Mouse (Mus musculus) cortical plate, adult 2 months (tissue): ENCODE data around the gene Sfrp5. TPM values are rescaled to one million over a fixed set of nuclear protein-coding genes. Genes with fewer than 3 reads are reported as not detected.

ENCODE experiments used
- H3K27ac ChIP-seq: fragments of 200-500 bp; 2 replicates; pipeline ENCODE4 v1.5.1; 2012; ENCODE audit warnings: low read length, control low read depth, inconsistent platforms; ENCODE audit not compliant: insufficient read depth
- H3K4me1 ChIP-seq: fragments of 200-500 bp; 2 replicates; pipeline ENCODE4 v1.6.1; 2011; ENCODE audit warnings: low read length; ENCODE audit not compliant: control insufficient read depth, insufficient read depth
- H3K4me3 ChIP-seq: fragments of 200-500 bp; 2 replicates; pipeline ENCODE4 v1.5.1; 2011; ENCODE audit warnings: mild to moderate bottlenecking, low read length, control low read depth; ENCODE audit not compliant: insufficient read depth
- CTCF ChIP-seq: fragments of 200-500 bp; IDR thresholded peaks from 2 replicates; pipeline ENCODE4 v1.5.1; 2011; ENCODE audit warnings: mild to moderate bottlenecking, control low read depth, low read length; ENCODE audit not compliant: insufficient read depth; ENCODE audit errors: extremely low read depth
- POLR2A ChIP-seq: fragments of 200-500 bp; IDR thresholded peaks from 2 replicates; pipeline ENCODE4 v1.6.1; 2011; ENCODE audit warnings: mild to moderate bottlenecking, low read length, control low read depth; ENCODE audit not compliant: insufficient read depth; ENCODE audit errors: extremely low read depth
- polyA plus RNA-seq: library from polyadenylated mRNA; depleted of rRNA; stranded (reverse); fragments of >200 nt; gene quantifications from 2 replicates; pipeline ENCODE4 v1.2.3, GENCODE M21; 2012

Sfrp5 gene
- polyA plus RNA-seq, 1 experiment = 1.9 TPM

DNA sequence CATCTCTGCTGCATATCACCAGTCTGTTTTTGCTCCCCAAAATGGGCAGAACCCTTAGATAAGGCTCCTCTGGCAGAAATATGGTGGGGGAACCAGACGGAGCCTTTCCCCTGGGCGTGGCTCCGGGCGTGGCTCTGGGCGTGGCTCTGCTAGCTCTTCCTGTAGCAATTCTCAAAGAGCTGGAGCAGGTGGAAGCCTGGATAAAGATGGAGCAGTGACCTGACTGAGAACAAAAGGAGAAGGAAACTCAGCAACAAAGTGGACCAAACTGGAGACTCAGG is 28.2 kb upstream of the Sfrp5 start:
- Histone ChIP-seq H3K4me1 (no peaks in the 10 kb centered on the region; the same call in 1 of the 2 replicates), H3K4me3 (no peak overlapping the region), H3K27ac (no peak overlapping the region)
- TF ChIP-seq POLR2A = no peak
- no peak for TF ChIP-seq CTCF

DNA sequence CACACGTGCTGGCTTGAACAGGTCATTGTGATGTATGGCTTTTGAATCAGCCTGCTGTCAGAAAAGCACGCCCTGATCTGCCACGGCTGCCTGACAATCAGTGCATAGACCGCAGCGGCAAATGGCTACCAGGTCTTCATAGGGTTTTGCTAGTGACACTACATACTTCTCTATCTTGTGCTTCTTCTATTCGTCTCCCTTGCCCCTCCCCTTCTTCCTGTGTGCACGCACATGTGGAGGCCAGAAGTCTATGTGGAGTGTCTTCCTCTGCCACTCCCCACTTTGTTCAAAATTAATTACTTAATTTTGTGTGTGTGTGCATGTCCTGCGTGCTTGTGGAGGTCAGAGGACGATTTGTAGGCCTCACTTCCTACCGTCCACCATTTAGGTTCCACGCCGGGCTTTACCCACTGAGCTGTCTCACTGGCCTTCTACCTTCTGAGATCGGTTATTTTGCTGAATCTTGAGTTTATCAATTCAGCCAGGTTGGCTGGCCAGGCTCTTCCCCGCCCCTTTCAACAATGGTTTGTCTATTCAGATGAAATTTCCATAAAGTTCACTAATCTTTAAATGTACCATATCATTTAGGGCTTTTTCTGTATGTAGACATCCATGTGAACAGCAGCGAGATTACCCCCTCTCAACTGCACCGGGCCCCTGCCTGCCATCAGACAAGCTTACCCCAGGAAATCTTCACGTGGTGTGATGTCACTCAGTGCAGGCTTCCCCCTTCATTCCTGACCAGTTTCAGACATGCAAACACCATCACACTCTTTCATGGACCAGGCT is 27.6 kb upstream of the Sfrp5 start:
- TF ChIP-seq POLR2A = no peak
- no peak for TF ChIP-seq CTCF
- no peaks in the 10 kb centered on the region; the same call in 1 of the 2 replicates for H3K4me1 ChIP-seq
- H3K4me3 ChIP-seq = no peak overlapping the region
- no peak overlapping the region for H3K27ac ChIP-seq

DNA sequence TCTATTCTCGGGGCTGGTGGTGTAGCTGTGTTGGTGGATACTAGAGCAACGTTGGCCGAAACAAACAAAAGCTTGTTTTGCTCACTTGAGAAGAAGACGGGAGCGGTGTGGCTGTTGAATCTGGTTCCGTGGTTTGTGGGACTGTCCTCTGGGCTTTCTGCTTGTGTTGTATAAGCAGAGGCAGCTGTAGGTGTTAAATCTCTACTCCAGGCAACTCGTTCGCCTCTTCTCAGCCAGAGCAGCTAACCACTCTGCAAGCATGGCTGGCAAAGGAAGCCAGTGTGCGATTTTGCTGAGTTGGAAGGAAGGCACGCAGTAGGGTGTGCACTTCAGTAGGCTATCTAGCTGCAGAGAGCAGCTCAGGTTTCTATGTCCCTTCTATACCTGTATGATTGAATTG is 24.4 kb upstream of the Sfrp5 start:
- no peaks in the 10 kb centered on the region for H3K4me1 ChIP-seq
- no peak for TF ChIP-seq CTCF
- TF ChIP-seq POLR2A = no peak
- no peak overlapping the region for H3K27ac ChIP-seq
- H3K4me3 ChIP-seq = no peak overlapping the region

DNA sequence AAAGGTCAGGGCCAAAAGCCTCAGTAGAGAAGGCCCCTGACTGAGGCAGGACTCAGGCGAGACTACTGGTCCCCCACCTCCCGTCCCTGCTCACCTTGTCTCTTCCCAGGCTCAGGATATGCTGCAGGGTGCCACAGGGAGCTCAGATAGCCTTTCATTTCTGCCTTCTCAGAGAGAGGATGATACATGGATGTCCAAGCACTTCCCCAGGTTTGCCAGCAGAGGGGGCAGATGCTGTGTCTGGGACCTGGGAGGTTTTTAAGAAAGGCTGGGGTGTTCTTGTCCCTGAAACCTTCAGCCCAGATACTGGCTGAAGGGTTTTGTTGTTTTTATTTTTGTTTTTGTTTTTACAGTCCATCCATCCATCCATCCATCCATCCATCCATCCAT is 15.3 kb upstream of the Sfrp5 start:
- H3K4me1 ChIP-seq = no peaks in the 10 kb centered on the region
- no peak overlapping the region for H3K27ac ChIP-seq
- H3K4me3 ChIP-seq = no peak overlapping the region
- TF ChIP-seq POLR2A = no peak
- peak; percentile 81 for TF ChIP-seq CTCF

DNA sequence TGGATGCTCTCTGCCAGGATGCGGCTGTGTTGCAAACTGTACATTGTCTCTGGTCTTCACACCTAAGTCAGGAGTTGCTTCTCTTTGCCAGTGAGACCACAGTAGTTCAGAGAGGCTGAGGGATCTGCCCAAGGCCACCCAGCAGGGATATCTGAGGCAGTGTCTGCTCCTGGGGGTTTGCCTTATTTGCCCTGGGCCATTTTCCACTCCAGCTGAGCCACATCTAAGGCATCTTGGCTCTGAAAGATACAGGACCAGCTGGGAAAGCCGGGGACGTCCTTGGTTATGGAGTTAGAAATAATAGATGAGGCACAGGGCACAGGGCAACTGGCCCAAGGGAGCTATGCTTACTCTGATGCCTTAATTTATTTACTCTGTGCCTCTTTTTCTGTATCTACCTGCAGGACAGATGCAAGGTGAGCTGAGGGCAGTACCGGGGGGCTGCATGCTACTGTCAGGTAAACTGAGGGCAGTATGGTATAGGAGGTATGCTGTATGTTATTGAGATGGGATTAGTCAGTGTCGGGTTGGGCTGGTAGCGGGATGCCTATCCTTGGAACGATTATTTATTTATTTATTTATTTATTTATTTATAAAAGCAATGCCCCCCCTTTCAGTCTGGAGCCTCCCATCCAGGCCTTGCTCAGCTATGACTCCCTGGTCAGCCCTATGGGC is 14.8 kb upstream of the Sfrp5 start:
- Histone ChIP-seq H3K27ac (no peak overlapping the region), H3K4me3 (no peak overlapping the region), H3K4me1 (no peaks in the 10 kb centered on the region)
- TF ChIP-seq CTCF = no peak
- TF ChIP-seq POLR2A = no peak

DNA sequence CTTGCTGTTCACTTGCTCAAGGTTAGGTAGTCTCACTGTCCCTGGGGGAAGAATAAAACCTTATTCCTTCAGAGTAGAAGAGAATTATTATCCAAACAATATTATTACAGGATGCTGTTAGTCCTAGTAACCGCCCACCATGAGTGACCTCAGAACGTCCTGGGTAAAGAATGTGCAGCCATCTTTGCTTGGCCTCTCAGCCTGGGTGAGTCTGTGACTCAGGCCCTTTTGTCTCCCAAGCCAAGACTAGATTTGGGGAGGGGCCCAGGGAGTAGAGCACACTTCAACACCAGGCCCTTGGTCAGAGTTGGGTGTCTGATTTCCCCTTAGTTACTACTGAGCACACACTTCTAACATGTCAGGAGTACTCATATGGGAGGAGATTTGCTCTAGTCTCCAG is 12.5 kb upstream of the Sfrp5 start:
- H3K4me1 ChIP-seq = no peaks in the 10 kb centered on the region
- no peak for TF ChIP-seq CTCF
- TF ChIP-seq POLR2A = no peak
- no peak overlapping the region for H3K27ac ChIP-seq

DNA sequence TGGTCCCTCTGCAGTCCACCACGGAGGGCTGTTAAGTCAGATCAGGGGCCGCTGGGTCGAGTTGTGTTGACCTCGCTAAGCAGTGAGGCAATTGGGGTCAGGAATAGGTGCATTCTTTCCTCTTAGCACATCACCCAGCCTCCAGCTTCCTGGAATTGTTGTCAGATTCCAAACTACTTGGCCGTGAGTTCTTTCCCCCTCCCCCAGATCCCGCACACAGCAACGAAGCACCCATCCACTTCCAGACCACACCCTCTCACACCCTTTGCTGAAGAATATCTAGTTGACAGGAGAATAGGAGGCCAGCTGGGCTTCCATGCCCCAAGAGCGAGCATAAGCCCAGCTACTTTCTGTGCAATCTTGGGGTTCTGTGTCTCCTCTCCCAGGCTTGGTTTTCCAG is 9.9 kb upstream of the Sfrp5 start:
- no peak for TF ChIP-seq POLR2A
- TF ChIP-seq CTCF = no peak
- Histone ChIP-seq H3K4me1 (no peaks in the 10 kb centered on the region), H3K4me3 (no peak overlapping the region)

More for the DNA sequence above, 12.5 kb upstream of the Sfrp5 start:
- H3K4me3 ChIP-seq = no peak overlapping the region

DNA sequence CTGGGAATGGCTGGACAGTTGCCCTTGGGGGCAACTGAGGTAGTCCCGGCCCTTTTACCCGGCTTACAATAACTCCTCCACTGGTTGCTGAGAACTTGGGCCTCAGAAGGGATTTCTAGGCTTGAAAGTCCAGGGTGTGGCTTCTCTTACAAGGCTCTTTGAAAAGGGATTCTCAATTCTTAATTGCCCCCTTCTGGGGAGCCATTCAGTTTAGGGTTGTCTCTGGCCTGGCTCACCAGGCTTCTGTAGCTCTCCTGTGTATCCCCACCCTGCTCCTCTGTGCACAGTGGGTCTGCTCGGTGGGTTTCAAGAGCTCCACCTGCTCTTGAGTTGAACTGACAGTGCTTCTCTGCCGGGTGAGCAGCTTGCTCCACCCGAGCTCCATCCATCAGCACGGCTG is 7.9 kb upstream of the Sfrp5 start:
- Histone ChIP-seq H3K4me1 (no peaks in the 10 kb centered on the region), H3K4me3 (no peak overlapping the region), H3K27ac (no peak overlapping the region)
- TF ChIP-seq POLR2A (no peak), CTCF (no peak)

More for the DNA sequence above, 9.9 kb upstream of the Sfrp5 start:
- no peak overlapping the region for H3K27ac ChIP-seq

DNA sequence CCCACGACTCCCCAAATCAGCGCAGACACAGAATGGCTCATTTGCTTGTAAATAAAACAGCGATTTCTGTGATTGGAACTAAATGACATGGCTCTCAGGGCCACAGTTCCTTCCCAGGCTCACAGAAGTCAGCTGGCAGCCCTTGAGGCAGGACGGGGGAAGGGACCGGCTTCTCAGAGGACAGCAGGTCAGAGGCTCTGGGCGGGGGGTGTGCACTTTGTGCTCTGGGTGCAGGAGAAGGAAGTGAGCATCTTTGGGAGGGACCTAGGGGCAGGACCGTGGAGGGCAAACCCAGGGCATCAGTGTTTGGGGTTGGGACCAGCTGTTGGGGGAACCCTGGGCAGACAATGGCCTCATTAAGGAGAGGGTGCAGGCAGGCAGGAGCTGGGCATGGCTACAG is 7.4 kb upstream of the Sfrp5 start:
- TF ChIP-seq CTCF = no peak
- no peak for TF ChIP-seq POLR2A
- H3K4me3 ChIP-seq = no peak overlapping the region

DNA sequence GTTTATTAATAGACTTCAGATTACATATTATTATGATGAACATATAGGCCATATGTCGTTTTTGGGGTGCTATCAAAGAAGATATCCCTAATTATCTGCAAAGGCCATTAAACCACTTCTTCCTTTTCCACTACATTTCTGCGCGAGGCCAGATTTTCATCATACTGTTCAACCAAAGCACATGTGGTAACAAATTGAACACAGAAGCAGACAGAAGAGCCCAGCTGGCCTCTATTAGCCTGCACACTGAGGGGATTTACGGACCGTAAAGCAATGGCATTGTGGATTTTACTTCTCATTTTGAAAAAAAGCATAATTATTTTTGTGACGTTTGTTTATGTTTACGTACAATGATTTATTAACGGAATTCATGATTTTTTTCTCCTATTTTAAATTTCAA is 3.1 kb upstream of the Sfrp5 start:
- H3K4me1 ChIP-seq = no peaks in the 10 kb centered on the region
- no peak for TF ChIP-seq CTCF
- no peak for TF ChIP-seq POLR2A
- no peak overlapping the region for H3K27ac ChIP-seq
- H3K4me3 ChIP-seq = no peak overlapping the region

More for the DNA sequence above, 7.4 kb upstream of the Sfrp5 start:
- Histone ChIP-seq H3K4me1 (no peaks in the 10 kb centered on the region), H3K27ac (no peak overlapping the region)

DNA sequence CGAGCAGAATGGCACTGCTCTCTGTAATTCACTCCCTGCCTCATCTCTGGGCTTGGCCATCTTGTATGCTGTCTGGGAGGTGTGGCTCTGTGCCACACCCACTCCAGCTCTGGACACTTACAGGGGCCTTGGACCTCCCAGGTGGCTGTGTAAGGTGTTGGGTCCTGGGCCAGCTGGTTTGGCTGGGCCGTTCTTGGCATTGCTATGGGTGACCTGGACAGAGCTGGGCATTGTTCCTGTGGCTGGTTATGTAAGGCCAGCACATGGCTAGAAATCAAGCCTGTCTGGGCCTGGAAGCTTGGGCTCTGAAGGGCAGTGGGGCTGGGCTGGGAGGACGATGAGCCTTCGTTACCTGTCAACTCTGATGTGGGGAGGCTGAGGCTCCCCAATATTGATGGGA is 2.3 kb upstream of the Sfrp5 start:
- TF ChIP-seq CTCF (no peak), POLR2A (no peak)
- Histone ChIP-seq H3K4me1 (no peaks in the 10 kb centered on the region), H3K27ac (no peak overlapping the region), H3K4me3 (no peak overlapping the region)
